Mouse (Mus musculus): Measurements from ENCODE around the gene Rgs6.
A peak's percentile ranks its signal among the peaks of the same experiment; 100 is the strongest.

Gene Rgs6

GRCm38 (mm10) chr12:83100413-83100812 is 512.3 kb downstream of the Rgs6 start:
- DNase-seq: no peak

- no peak for DNase-seq
Observed at GRCm38 (mm10) chr12:83100848-83101247, 512.8 kb downstream of the Rgs6 start.

GRCm38 (mm10) chr12:83105514-83106119 is 517.5 kb downstream of the Rgs6 start:
- no peak for DNase-seq

GRCm38 (mm10) chr12:83106120-83106517 is 518.0 kb downstream of the Rgs6 start:
- DNase-seq: no peak

GRCm38 (mm10) chr12:83109486-83109885 is 521.4 kb downstream of the Rgs6 start:
- DNase-seq: no peak

- DNase-seq: peak; percentile 78 to 81
Observed at GRCm38 (mm10) chr12:83109891-83110630, 522.0 kb downstream of the Rgs6 start.

- no peak for DNase-seq
Observed at GRCm38 (mm10) chr12:83110711-83111110, 522.6 kb downstream of the Rgs6 start.

DNA sequence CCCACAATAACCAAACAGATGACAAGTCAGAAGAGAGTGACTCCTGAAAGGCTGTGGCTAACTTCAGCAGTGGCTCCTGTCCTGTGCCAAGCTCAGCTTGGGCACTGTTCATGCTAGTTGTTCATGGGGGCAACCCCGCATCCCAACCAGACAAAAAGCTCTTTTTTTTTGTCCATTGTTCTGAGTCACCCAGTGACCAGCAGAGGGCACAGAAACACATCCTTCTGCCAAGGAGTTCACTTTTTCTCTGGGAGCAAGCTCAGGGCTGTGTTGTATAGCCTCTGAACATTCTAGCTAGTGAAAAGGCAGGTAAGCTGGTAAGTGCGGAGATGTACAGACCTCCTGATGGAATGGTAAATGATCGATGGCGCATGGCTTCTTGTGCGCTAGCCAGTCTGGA is 524.2 kb downstream of the Rgs6 start:
- DNase-seq: peak; percentile 65 to 70

- DNase-seq: no peak
Observed at GRCm38 (mm10) chr12:83112901-83113628, 525.0 kb downstream of the Rgs6 start.

DNA sequence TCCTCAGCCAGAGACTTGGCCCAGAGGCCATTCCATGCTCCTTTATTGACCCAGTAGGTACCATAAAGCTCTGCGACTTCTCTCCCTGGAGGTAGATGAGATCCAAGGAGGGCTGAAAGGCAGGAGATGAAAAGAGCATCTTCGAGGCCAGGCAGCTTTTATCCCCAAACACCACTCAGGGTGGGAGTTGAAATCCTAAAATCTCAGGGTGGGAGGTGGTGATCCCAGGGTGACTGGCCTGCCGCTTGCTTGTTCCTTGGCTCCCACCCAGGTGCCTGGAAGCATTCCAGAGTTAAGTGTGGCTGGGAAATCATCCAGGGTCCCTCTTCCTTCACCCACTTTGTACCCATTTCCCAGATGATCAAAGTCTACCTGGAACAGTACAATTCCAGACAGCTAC is 525.9 kb downstream of the Rgs6 start:
- DNase-seq: peak; percentile 61 to 65

- peak; percentile 88 to 92 for DNase-seq
Observed at GRCm38 (mm10) chr12:83114396-83115053, 526.4 kb downstream of the Rgs6 start.

- DNase-seq: no peak
Observed at GRCm38 (mm10) chr12:83124111-83124510, 536.0 kb downstream of the Rgs6 start.

- no peak for DNase-seq
Observed at GRCm38 (mm10) chr12:83125284-83125683, 537.2 kb downstream of the Rgs6 start.

- no peak for DNase-seq
Observed at GRCm38 (mm10) chr12:83126923-83127322, 538.8 kb downstream of the Rgs6 start.

- peak; percentile 48 to 66 for DNase-seq
Observed at GRCm38 (mm10) chr12:83127955-83128354, 539.9 kb downstream of the Rgs6 start.

GRCm38 (mm10) chr12:83128606-83129005 is 540.5 kb downstream of the Rgs6 start:
- DNase-seq: no peak

- DNase-seq: peak; percentile 53 to 66
Observed at GRCm38 (mm10) chr12:83131405-83131804, 543.3 kb downstream of the Rgs6 start.

GRCm38 (mm10) chr12:83133827-83134226 is 545.7 kb downstream of the Rgs6 start:
- DNase-seq: peak; percentile 85 to 87

- DNase-seq: peak; percentile 77 to 79
Observed at GRCm38 (mm10) chr12:83136031-83136430, 547.9 kb downstream of the Rgs6 start.

- DNase-seq: no peak
Observed at GRCm38 (mm10) chr12:83136460-83136859, 548.4 kb downstream of the Rgs6 start.

DNA sequence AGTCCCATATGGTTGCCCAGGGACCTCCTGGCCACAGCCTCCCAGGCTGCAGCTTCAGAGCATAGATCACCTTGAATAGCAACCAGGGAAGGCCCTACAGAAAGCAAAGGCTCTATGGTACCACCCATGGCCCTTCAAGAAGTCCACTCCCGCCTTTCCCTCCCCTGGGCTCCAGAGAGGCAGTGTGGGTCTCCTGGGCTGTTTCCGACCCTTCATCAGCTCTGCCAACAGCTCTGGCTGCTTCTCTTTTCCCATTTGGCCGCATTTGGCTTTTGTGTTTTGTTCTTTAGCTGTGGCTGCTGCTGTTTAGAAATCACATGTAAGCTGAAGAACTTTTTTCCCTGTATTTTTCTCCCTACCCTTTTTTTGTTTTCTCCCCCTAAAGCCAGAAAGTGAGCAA is 548.9 kb downstream of the Rgs6 start:
- DNase-seq: peak in 1 of 2 experiments; percentile 52

DNA sequence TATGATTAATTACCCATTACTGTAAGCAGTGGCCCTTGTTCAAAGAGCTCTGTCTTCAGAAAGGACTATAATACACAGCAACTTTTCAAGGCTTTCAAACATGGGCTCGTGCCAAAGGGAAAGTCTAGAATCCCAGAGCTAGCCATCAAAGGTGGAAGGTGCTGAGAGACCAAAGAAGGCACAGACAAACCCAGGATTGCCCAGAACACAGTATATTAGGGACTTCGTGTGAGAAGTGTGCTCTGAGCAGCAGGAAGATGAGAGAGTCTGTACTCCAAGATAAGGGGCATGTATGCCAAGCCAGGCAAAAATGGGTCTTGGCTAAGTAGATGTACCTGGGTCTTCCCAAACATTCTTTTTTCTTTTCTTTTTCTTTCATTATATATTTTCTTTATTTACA is 553.1 kb downstream of the Rgs6 start:
- DNase-seq: no peak

- DNase-seq: peak; percentile 63 to 67
Observed at GRCm38 (mm10) chr12:83142507-83142906, 554.4 kb downstream of the Rgs6 start.
